Mouse (Mus musculus) liver, embryonic 11.5 days (tissue): ENCODE results near the gene Olfr345. TPM values are rescaled to one million over a fixed set of nuclear protein-coding genes. Genes with fewer than 3 reads are reported as not detected.

Experiments used
- ATAC-seq: fragments of 200-750 bp; cut with Nextera tagmentation; replicated peaks from 2 replicates; pipeline ENCODE4 v1.8.0; 2017; ENCODE audit warnings: moderate number of reproducible peaks, mild to moderate bottlenecking, moderate TSS enrichment, moderate library complexity; ENCODE audit not compliant: low FRiP score
- DNase-seq: peaks from one replicate; pipeline ENCODE4 v3.0.0-alpha.2; 2017; ENCODE audit warnings: low spot score
- H3K27ac ChIP-seq: fragments of 300-500 bp; sonication (generic); 2 replicates; pipeline ENCODE4 v1.5.1; 2014; ENCODE audit warnings: mild to moderate bottlenecking, low read depth, low read length, control low read depth
- H3K27me3 ChIP-seq: fragments of 300-500 bp; sonication (generic); replicated peaks from 2 replicates; pipeline ENCODE4 v1.6.1; 2014; ENCODE audit warnings: low read length, mixed read lengths; ENCODE audit not compliant: control insufficient read depth, insufficient read depth
- H3K36me3 ChIP-seq: fragments of 300-500 bp; sonication (generic); 2 replicates; pipeline ENCODE4 v1.6.1; 2014; ENCODE audit warnings: mild to moderate bottlenecking, low read length, moderate library complexity, mixed read lengths; ENCODE audit not compliant: control insufficient read depth, insufficient read depth
- H3K4me1 ChIP-seq: fragments of 300-500 bp; sonication (generic); replicated peaks from 2 replicates; pipeline ENCODE4 v1.6.1; 2014; ENCODE audit warnings: low read length, mixed read lengths; ENCODE audit not compliant: control insufficient read depth, insufficient read depth
- H3K4me2 ChIP-seq: fragments of 300-500 bp; sonication (generic); 2 replicates; pipeline ENCODE4 v1.6.1; 2014; ENCODE audit warnings: mild to moderate bottlenecking, control low read depth, moderate library complexity
- H3K4me3 ChIP-seq: fragments of 300-500 bp; sonication (generic); 2 replicates; pipeline ENCODE4 v1.5.1; 2014; ENCODE audit warnings: low read depth, low read length, control low read depth
- H3K9ac ChIP-seq: fragments of 300-500 bp; sonication (generic); 2 replicates; pipeline ENCODE4 v1.6.1; 2014; ENCODE audit warnings: low read depth, low read length, control low read depth
- H3K9me3 ChIP-seq: fragments of 300-500 bp; sonication (generic); 2 replicates; pipeline ENCODE4 v1.6.1; 2016; ENCODE audit warnings: low read length, inconsistent platforms, mixed read lengths; ENCODE audit not compliant: control insufficient read depth
- WGBS: fragments of 180-500 bp; shearing (Covaris S2); extraction: QIAGEN DNeasy Blood & Tissue Kit; methylation state at CpG from one replicate; pipeline ENCODE4 v1.1.7; 2014; 5-methylcytosine and 5-hydroxymethylcytosine counted together
- polyA plus RNA-seq: library from polyadenylated mRNA; unstranded; fragments of >200 nt; fragmentation: Nextera tagmentation; extraction: Ambion mirVana; gene quantifications from 2 replicates; pipeline ENCODE4 v1.2.1, GENCODE M21; 2014

Olfr345 gene
- polyA plus RNA-seq: not detected in 2 replicates

- 0 out of 2 replicates have a peak, but pooled peaks cover 1% of the 10 kb centered on the region for H3K9me3 ChIP-seq
- WGBS: 50% methylated on average over 1 of the region's 1 CpGs
- DNase-seq: no peak
- no peaks in the 10 kb centered on the region for H3K27me3 ChIP-seq
- H3K4me2 ChIP-seq: no peak within 1 kb of the TSS
- no peak within 1 kb of the TSS for H3K4me3 ChIP-seq
- H3K9ac ChIP-seq: no peak within 1 kb of the TSS
- ATAC-seq: no peak
- H3K36me3 ChIP-seq: no peaks in the 10 kb centered on the region
- no peak within 1 kb of the TSS for H3K27ac ChIP-seq
- H3K4me1 ChIP-seq: no peaks in the 10 kb centered on the region
Measured at GRCm38 (mm10) chr2:36639741-36640140, at the start of gene Olfr345. Gene Olfr345, plus strand, starts transcription at chr2:36640041.

GRCm38 (mm10) chr2:36685488-36685887 is 45.6 kb downstream of the Olfr345 start, which contains the start of gene Olfr346:
Gene Olfr346, plus strand, starts transcription at chr2:36685788.
- no peak within 1 kb of the TSS for H3K9ac ChIP-seq
- ATAC-seq (no peak), DNase-seq (no peak)
- H3K4me3 ChIP-seq: no peak within 1 kb of the TSS
- H3K9me3 ChIP-seq: 0 out of 2 replicates have a peak, but pooled peaks cover 2% of the 10 kb centered on the region
- H3K4me2 ChIP-seq: no peak within 1 kb of the TSS
- H3K4me1 ChIP-seq: no peaks in the 10 kb centered on the region
- no peaks in the 10 kb centered on the region for H3K36me3 ChIP-seq
- H3K27ac ChIP-seq: no peak within 1 kb of the TSS
- H3K27me3 ChIP-seq: no peaks in the 10 kb centered on the region
- 76% methylated on average over 1 of the region's 1 CpGs for WGBS

Other genes starting within 250 kb of the Olfr345 start
- gene Olfr339, start 221.1 kb upstream of the Olfr345 start, polyA plus RNA-seq: not detected in 2 replicates
- not detected in 2 replicates for gene Olfr340, start 187.5 kb upstream of the Olfr345 start, polyA plus RNA-seq
- not detected in 2 replicates for gene Olfr341, start 157.6 kb upstream of the Olfr345 start, polyA plus RNA-seq
- not detected in 2 replicates for gene Olfr342, start 115.0 kb upstream of the Olfr345 start, polyA plus RNA-seq
- gene Olfr344, start 73.4 kb upstream of the Olfr345 start, polyA plus RNA-seq: not detected in 2 replicates
- not detected in 2 replicates for gene Olfr346, start 45.7 kb downstream of the Olfr345 start, polyA plus RNA-seq
- not detected in 2 replicates for gene Olfr347, start 91.9 kb downstream of the Olfr345 start, polyA plus RNA-seq
- gene Olfr348, start 144.2 kb downstream of the Olfr345 start, polyA plus RNA-seq: not detected in 2 replicates
- gene Olfr50, start 150.5 kb downstream of the Olfr345 start, polyA plus RNA-seq: not detected in 2 replicates
- gene Olfr3, start 177.0 kb downstream of the Olfr345 start, polyA plus RNA-seq: not detected in 2 replicates
- gene Olfr350, start 206.3 kb downstream of the Olfr345 start, polyA plus RNA-seq: not detected in 2 replicates
- not detected in 2 replicates for gene Olfr351, start 222.6 kb downstream of the Olfr345 start, polyA plus RNA-seq
- gene Olfr352, start 228.4 kb downstream of the Olfr345 start, polyA plus RNA-seq: not detected in 2 replicates